Mouse (Mus musculus): ENCODE results near the gene Secisbp2. TPM values are rescaled to one million over a fixed set of nuclear protein-coding genes. Genes with fewer than 3 reads are reported as not detected.

Gene Secisbp2
- polyA plus RNA-seq (2016; fragmentation: Nextera tagmentation; extraction: Ambion mirVana), result 28.1 and 32.1 TPM in 2 replicates

DNA sequence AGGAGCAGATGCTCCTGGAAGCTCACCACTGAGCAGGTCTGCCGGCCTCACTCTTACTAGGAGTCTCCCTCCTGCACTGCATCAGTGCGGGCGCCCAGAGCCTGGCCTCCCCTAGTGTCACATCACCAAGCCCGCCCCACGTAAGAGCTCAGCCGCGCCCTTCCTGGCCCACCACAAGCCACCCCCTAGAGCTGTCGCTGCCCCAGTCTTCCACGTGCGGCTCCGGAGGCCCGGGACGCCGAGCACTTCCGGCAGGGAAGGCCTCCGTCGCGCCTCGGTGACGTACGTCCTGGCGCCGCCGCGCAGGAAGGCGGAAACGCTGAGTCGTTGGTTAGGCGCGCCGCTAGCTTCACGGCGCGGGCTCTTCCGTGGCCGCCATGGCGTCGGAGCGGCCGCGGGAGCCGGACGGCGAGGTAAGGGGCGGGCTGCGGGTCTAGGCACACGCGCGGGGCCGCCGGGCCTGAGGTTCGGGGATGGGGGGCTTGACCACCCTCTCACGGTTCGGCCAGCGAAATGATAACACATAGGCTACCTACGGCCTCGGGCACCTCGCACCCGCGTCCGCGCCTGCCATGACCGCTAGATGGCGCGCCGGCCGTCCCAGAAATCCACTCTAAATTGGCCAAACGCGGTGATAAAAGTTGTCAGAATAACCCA, at the start of gene Secisbp2:
Gene Secisbp2 (plus strand): TSS at position 290 of the 657 bp plus-strand sequence.
- H3K27ac ChIP-seq, result peak within 1 kb of the TSS; percentile 95
- peaks cover 60% of the 10 kb centered on the region for H3K36me3 ChIP-seq (replicated peaks)
- H3K4me1 ChIP-seq, result peaks cover 52% of the 10 kb centered on the region
- H3K4me3 ChIP-seq, result peak within 1 kb of the TSS; percentile 76
- 0% methylated on average over 69 of the region's 69 CpGs for WGBS
- peak; percentile 89 for DNase-seq (ENCODE audit: extremely low spot score, low spot score)
- no peaks in the 10 kb centered on the region for H3K9me3 ChIP-seq
- no peaks in the 10 kb centered on the region for H3K27me3 ChIP-seq (ENCODE audit: poor library complexity, severe bottlenecking)

DNA sequence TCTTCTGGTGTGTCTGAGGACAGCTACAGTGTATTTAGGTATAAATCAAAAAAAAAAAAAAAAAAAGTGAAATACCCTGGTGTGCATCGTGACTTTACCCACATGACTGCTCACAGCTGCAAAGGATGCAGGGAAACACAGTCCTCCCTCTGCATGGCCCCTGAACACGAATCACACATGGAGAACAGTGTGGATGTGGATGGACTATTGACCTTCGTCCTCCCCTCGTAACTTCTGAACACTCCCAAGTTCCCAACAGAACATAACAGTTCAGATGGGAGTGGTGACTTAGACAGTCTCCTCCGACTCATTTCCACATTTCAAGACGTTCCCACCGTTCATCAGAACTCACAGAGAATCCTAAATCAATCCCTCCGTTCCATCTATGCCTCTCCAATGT, 48.7 kb upstream of the Secisbp2 start:
- no peaks in the 10 kb centered on the region for H3K9me3 ChIP-seq
- DNase-seq (ENCODE audit: extremely low spot score, low spot score), result no peak
- peaks cover 18% of the 10 kb centered on the region for H3K4me1 ChIP-seq
- H3K27me3 ChIP-seq (ENCODE audit: poor library complexity, severe bottlenecking), result no peaks in the 10 kb centered on the region
- H3K4me3 ChIP-seq, result peak overlapping the region; percentile 19; the same call in 1 of the 2 replicates
- peak overlapping the region; percentile 66; the same call in 1 of the 2 replicates for H3K27ac ChIP-seq
- WGBS, result 88% methylated on average over 8 of the region's 8 CpGs
- no peaks in the 10 kb centered on the region for H3K36me3 ChIP-seq (replicated peaks)

- Histone ChIP-seq H3K4me1 (peaks cover 18% of the 10 kb centered on the region), H3K27me3 (ENCODE audit: poor library complexity, severe bottlenecking) (no peaks in the 10 kb centered on the region), H3K4me3 (peak overlapping the region; percentile 19), H3K9me3 (no peaks in the 10 kb centered on the region), H3K36me3 (replicated peaks) (no peaks in the 10 kb centered on the region), H3K27ac (peak overlapping the region; percentile 66)
- DNase-seq (ENCODE audit: extremely low spot score, low spot score), result peak; percentile 70
- WGBS, result 54% methylated on average over 16 of the region's 16 CpGs
These were observed 48.1 kb upstream of the Secisbp2 start for GRCm38 (mm10) chr13:51603221-51603893.

GRCm38 (mm10) chr13:51603894-51604244, 47.6 kb upstream of the Secisbp2 start:
- peak overlapping the region; percentile 66 for H3K27ac ChIP-seq
- no peak for DNase-seq (ENCODE audit: extremely low spot score, low spot score)
- no peak overlapping the region for H3K4me3 ChIP-seq
- no peaks in the 10 kb centered on the region for H3K9me3 ChIP-seq
- H3K4me1 ChIP-seq, result peaks cover 18% of the 10 kb centered on the region
- 42% methylated on average over 4 of the region's 4 CpGs for WGBS
- H3K36me3 ChIP-seq (replicated peaks), result no peaks in the 10 kb centered on the region
- H3K27me3 ChIP-seq (ENCODE audit: poor library complexity, severe bottlenecking), result no peaks in the 10 kb centered on the region

GRCm38 (mm10) chr13:51609231-51609630, 42.3 kb upstream of the Secisbp2 start:
- peaks cover 13% of the 10 kb centered on the region for H3K4me1 ChIP-seq
- H3K27ac ChIP-seq, result no peak overlapping the region
- H3K27me3 ChIP-seq (ENCODE audit: poor library complexity, severe bottlenecking), result no peaks in the 10 kb centered on the region
- 96% methylated on average over 7 of the region's 7 CpGs for WGBS
- no peak overlapping the region for H3K4me3 ChIP-seq
- H3K9me3 ChIP-seq, result no peaks in the 10 kb centered on the region
- no peaks in the 10 kb centered on the region for H3K36me3 ChIP-seq (replicated peaks)
- DNase-seq (ENCODE audit: extremely low spot score, low spot score), result no peak

DNA sequence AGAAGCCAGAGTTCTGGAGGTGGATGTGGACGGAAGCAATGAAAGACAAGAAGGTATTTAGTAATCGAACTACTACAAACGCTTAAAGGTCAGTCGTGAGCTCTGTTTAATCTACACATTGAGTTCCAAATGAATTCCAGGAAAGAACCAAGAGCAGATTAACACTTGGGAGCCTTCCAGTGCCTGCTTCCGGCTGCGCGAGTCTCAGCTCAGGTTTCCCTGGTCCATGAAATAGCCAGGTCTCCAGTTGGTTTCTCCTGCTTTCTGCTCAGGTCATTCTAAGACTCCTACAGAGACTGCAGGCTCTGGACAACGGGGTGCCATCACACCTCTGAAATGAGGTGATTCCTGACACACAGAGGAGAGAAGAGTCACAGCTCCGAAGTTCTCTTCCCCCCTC, 40.4 kb upstream of the Secisbp2 start:
- WGBS, result 26% methylated on average over 9 of the region's 9 CpGs
- no peak for DNase-seq (ENCODE audit: extremely low spot score, low spot score)
- no peaks in the 10 kb centered on the region for H3K36me3 ChIP-seq (replicated peaks)
- no peaks in the 10 kb centered on the region for H3K9me3 ChIP-seq
- H3K4me1 ChIP-seq, result peaks cover 19% of the 10 kb centered on the region
- no peak overlapping the region for H3K4me3 ChIP-seq
- peak overlapping the region; percentile 44 for H3K27ac ChIP-seq
- no peaks in the 10 kb centered on the region for H3K27me3 ChIP-seq (ENCODE audit: poor library complexity, severe bottlenecking)

DNA sequence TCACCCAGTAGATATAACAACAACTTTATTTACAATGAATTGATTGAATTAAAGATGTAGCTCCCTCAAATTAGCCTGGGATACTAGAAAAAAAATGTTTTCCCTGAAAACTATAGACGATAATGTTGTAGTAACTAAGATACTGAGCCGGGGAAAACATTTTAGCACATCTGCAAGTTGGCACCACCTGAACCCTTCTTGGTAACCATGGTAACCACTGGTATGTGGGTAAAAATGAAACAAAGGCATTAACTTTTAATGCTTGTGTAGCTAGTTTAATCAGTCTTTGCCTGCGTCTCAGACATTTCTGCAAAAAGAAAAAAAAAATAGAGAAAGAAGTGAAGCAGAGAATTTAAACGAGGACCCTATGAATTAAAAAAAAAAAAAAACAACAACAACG, 40.0 kb upstream of the Secisbp2 start:
- no peak for DNase-seq (ENCODE audit: extremely low spot score, low spot score)
- Histone ChIP-seq H3K4me1 (peaks cover 24% of the 10 kb centered on the region), H3K27ac (peak overlapping the region; percentile 44; the same call in 1 of the 2 replicates), H3K9me3 (no peaks in the 10 kb centered on the region), H3K4me3 (no peak overlapping the region), H3K27me3 (ENCODE audit: poor library complexity, severe bottlenecking) (no peaks in the 10 kb centered on the region), H3K36me3 (replicated peaks) (no peaks in the 10 kb centered on the region)
- WGBS, result 56% methylated on average over 5 of the region's 5 CpGs

DNA sequence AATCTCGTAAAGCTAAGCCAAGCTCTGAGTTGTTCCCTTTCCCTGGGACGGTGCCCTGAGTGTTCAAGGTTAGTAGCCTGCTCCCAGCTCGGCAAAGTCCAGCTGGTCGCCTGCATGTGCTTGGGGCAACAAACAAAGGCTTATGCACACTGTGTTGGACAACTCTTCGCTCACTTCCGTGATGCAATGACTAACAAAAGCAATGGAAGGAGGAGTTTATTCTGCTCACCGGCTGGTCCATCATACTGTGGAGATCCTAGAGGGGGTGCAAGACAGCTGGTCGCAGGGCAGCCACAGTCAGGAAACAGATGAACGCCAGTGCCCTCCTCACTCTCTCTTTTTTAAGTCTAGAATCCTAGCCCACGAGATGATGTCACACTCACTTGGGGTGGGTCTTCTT, 35.7 kb upstream of the Secisbp2 start:
- Histone ChIP-seq H3K9me3 (no peaks in the 10 kb centered on the region), H3K27me3 (ENCODE audit: poor library complexity, severe bottlenecking) (no peaks in the 10 kb centered on the region), H3K4me1 (peaks cover 38% of the 10 kb centered on the region), H3K27ac (no peak overlapping the region), H3K36me3 (replicated peaks) (no peaks in the 10 kb centered on the region), H3K4me3 (no peak overlapping the region)
- DNase-seq (ENCODE audit: extremely low spot score, low spot score), result no peak
- WGBS, result 65% methylated on average over 10 of the region's 10 CpGs

- Histone ChIP-seq H3K27me3 (ENCODE audit: poor library complexity, severe bottlenecking) (no peaks in the 10 kb centered on the region), H3K4me1 (peaks cover 31% of the 10 kb centered on the region), H3K4me3 (no peak overlapping the region), H3K27ac (0 out of 2 replicates have a peak overlapping the region, but pooled peaks have one; percentile 37), H3K36me3 (replicated peaks) (no peaks in the 10 kb centered on the region), H3K9me3 (no peaks in the 10 kb centered on the region)
- DNase-seq (ENCODE audit: extremely low spot score, low spot score), result no peak
- 11% methylated on average over 12 of the region's 12 CpGs for WGBS
These were observed 35.0 kb upstream of the Secisbp2 start for GRCm38 (mm10) chr13:51616417-51617044.

DNA sequence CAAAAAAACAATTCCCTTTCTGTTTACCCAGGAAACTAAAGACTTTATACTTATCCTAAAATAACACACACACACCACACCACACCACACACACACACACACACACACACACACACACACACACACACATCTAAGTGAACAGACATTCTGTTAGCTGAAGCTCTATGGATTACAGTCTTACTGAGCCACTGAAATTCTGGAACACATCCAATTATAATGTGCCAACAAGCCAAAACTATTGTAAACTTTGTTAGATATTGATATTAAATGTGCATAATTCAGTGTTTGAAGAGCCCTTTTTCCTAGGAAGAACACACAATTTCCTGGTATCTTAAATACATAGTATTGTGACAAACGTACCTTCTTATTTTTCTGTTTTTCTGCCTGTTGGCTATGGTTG, 34.2 kb upstream of the Secisbp2 start:
- Histone ChIP-seq H3K4me3 (no peak overlapping the region), H3K27me3 (ENCODE audit: poor library complexity, severe bottlenecking) (no peaks in the 10 kb centered on the region), H3K36me3 (replicated peaks) (no peaks in the 10 kb centered on the region), H3K4me1 (peaks cover 30% of the 10 kb centered on the region), H3K9me3 (no peaks in the 10 kb centered on the region), H3K27ac (no peak overlapping the region)
- no peak for DNase-seq (ENCODE audit: extremely low spot score, low spot score)
- WGBS, result 86% methylated on average over 1 of the region's 1 CpGs

- DNase-seq (ENCODE audit: extremely low spot score, low spot score), result peak; percentile 78
- no peaks in the 10 kb centered on the region for H3K36me3 ChIP-seq (replicated peaks)
- peaks cover 30% of the 10 kb centered on the region for H3K4me1 ChIP-seq
- no peak overlapping the region; the same call in 1 of the 2 replicates for H3K4me3 ChIP-seq
- no peak overlapping the region for H3K27ac ChIP-seq
- WGBS, result 20% methylated on average over 6 of the region's 6 CpGs
- H3K27me3 ChIP-seq (ENCODE audit: poor library complexity, severe bottlenecking), result no peaks in the 10 kb centered on the region
- no peaks in the 10 kb centered on the region for H3K9me3 ChIP-seq
These were observed 33.6 kb upstream of the Secisbp2 start for GRCm38 (mm10) chr13:51617861-51618260.

GRCm38 (mm10) chr13:51618602-51619001, 32.9 kb upstream of the Secisbp2 start:
- no peak for DNase-seq (ENCODE audit: extremely low spot score, low spot score)
- 27% methylated on average over 8 of the region's 9 CpGs for WGBS

DNA sequence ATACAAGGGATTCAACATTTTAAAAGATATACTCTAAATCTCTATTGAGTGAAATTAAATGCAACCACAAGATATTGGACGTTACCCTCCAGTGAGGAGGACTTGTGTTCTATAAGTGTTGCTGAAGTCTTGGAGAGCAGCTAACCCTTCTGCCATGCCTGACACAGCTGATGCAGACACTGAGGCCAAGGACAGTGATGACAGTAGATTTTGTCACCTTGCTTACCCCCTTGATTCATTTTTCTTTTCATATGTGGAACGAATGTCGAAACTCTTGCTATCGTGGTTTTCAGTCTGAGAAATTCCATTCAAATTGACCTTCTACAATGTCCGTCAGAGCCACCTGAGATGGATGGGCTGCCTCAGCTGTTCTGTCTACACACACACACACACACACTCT, 28.9 kb upstream of the Secisbp2 start:
- Histone ChIP-seq H3K27ac (no peak overlapping the region), H3K27me3 (ENCODE audit: poor library complexity, severe bottlenecking) (no peaks in the 10 kb centered on the region), H3K4me1 (peaks cover 13% of the 10 kb centered on the region), H3K4me3 (no peak overlapping the region), H3K36me3 (replicated peaks) (no peaks in the 10 kb centered on the region), H3K9me3 (no peaks in the 10 kb centered on the region)
- DNase-seq (ENCODE audit: extremely low spot score, low spot score), result no peak
- 89% methylated on average over 5 of the region's 5 CpGs for WGBS

More at GRCm38 (mm10) chr13:51618602-51619001, 32.9 kb upstream of the Secisbp2 start:
- Histone ChIP-seq H3K36me3 (replicated peaks) (no peaks in the 10 kb centered on the region), H3K9me3 (no peaks in the 10 kb centered on the region), H3K4me1 (peaks cover 30% of the 10 kb centered on the region), H3K27ac (no peak overlapping the region), H3K27me3 (ENCODE audit: poor library complexity, severe bottlenecking) (no peaks in the 10 kb centered on the region), H3K4me3 (no peak overlapping the region)
